Mouse (Mus musculus) lung, adult 2 months (tissue): ENCODE measurements around the gene Itga1.

ENCODE experiments used
- CTCF ChIP-seq: fragments of 200-500 bp; IDR thresholded peaks from 2 replicates; pipeline ENCODE4 v1.5.1; 2011; ENCODE audit warnings: mild to moderate bottlenecking, low read length, control low read depth; ENCODE audit not compliant: insufficient read depth
- POLR2A ChIP-seq: fragments of 200-500 bp; IDR thresholded peaks from 2 replicates; pipeline ENCODE4 v1.6.1; 2011; ENCODE audit warnings: low read depth, mild to moderate bottlenecking, control low read depth, low read length, borderline replicate concordance; ENCODE audit errors: extremely low read depth

DNA sequence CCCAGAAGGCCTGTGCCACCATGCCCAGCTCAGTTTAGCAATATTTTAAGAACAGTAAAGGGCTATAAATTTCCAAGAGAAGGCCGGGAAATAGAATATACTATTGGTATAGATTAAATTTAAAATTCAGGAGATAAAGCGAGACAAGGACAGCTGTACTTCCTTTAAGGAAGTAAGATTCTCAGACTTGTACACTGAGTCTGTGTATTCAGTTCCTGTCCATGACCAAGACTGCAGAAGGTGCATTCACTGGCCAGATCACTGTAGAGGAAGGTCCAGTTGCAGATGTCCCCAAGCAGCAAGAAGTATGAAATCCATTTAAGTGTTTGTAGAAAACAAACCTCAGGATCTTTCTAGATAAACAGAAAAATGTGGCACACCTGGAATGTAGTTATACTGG is 28.3 kb upstream of the Itga1 start:
- TF ChIP-seq CTCF = no peak
- no peak for TF ChIP-seq POLR2A
